Mouse (Mus musculus) spleen, embryonic (tissue): ENCODE data around the gene Arhgap31.
"Not testable (repeated sequence)": the region's sequence is repeated elsewhere in the genome, so short reads cannot be mapped to it uniquely, and the experiment has no call there.

Experiments
- CTCF ChIA-PET: fragments of 350-600 bp; sonication (Branson Sonifier 250); formaldehyde crosslinking; loops from one replicate; lab custom pipeline; 2022; lab: Charles Lee

The Arhgap31 gene

DNA sequence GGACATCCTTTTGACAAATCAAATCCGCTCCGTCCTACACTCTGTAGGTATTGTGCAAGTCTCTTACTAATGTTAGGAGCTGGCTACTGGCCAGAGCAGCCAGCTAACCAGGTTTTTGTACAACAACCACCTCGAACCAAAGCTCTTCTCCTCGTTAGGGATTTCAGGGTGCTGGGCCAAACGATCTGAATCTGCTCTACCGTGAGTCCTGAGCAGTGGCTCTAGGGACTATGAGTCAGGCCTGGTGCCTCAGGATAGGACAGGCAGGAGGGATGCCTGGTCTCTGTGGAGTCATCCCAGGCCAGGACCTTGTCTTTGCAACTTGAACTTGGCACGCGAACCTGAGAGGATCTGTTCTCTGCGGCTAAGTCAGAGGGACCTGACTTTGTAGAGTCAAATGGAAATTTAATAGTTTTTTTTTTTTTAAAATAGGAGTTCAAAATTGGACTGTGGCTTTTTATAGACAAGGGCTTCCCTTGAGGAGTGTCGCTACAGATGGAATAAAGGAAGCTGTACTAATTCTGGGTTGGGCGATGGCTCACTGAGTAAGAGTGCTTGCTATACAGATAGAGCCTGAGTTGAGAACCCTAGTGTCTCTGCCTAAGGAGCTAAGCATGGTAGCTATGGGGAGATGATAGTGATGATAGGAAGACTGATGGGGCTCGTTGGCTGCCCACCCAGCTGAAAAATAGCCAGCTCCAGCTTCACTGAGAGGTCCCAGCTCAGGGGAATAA lies 24.4 kb downstream of the Arhgap31 start:
- CTCF ChIA-PET: no interaction called here

DNA sequence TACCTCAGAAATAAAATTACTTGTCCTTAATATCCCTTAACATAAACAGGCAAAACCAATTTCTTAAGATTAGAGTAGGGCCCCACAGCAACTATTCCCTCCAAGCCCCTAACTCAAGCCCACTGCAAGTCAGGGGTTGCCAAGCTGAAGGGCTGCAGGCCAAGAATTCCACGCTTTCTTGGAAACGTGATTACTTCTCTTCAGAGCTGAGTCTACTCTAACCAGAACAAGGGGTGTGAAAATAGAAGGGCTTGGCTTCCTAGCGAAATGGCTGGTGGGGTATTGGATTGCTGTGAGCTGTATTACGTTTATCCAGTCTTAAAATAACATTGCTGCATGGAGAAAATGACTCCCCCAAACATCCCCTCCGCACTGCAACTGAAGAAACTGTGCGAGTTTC lies 25.4 kb downstream of the Arhgap31 start:
- CTCF ChIA-PET: interaction anchor here (0.6 kb wide), 1 partner anchor 583 kb away, joined by 3 read pairs; no protein-coding TSS in a partner anchor

DNA sequence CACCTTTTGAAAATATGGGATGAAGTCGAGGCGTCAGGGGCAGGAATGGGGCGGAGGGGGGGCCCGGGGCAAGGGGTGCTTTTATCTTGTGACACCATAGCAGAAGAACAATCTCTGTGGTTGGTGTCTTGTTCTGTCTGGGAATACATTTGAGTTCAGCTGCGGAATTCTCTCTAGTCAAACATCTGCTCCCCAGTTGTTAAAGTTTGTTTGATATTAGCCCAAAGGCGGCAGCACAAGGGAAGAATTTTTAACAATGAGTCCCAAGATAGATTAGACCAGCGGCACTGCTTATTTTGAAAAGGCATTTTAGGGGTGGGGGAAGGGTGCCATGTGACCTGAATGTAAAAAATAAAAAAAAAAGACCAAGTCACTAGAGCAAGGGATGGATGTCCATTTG lies 30.0 kb downstream of the Arhgap31 start:
- CTCF ChIA-PET: no interaction called here

GRCm38 (mm10) chr16:38681313-38681712 lies 31.8 kb downstream of the Arhgap31 start:
- CTCF ChIA-PET: no interaction called here

DNA sequence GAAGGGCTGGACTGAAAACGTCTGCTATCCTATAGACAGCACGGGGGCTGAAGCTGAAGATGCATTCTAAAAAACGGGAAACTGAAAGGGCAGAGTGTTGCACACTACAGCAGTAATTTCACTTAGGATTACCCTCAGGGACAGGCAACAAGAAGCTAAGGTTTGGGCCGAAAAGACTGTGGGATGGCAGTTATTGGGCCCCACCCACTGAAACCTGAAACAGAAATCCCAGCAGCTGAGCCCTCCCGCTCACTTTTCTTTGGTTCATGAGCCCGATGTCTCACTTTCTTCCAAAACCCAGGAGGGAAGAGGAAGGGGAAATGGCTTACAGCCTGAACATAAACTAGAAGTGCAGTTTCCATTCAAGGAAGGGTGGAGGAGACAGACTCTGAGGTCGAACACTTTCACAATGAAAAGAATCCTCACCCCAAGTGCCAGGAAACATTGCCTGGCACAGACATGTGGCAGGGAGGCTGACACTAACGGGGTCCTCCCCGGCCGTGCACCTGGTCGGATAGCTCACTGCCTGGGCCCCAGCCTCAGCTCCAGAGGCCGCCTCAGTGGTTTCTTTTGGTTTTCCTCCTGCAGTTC lies 33.5 kb downstream of the Arhgap31 start:
- CTCF ChIA-PET: no interaction called here

GRCm38 (mm10) chr16:38678853-38679252 lies 34.2 kb downstream of the Arhgap31 start:
- CTCF ChIA-PET: no interaction called here

GRCm38 (mm10) chr16:38677941-38678340 lies 35.1 kb downstream of the Arhgap31 start:
- CTCF ChIA-PET: not testable (repeated sequence)

- CTCF ChIA-PET: interaction anchor here (0.9 kb wide), 1 partner anchor 45 kb away, joined by 4 read pairs; no protein-coding TSS in a partner anchor
Observed at GRCm38 (mm10) chr16:38677171-38677570, 35.9 kb downstream of the Arhgap31 start.

DNA sequence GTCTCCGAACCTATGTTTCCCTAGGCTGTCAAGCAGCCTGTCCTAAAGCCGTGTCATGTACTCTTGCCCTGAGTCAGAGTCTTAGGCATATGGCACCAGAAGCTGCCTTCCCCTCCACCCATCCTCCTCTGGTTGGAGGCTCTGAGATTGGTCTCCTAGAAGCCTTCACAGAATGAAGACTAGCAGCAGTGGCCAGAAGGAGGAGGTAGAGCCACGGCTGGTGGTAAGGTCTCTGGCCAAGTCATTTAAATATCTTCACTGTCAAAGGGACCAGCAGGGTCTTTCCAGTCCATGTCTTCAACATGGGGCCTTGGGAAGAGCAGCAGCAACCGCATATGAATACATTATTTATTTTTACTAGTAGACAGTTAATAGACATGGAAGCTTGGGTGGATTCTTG lies 36.4 kb downstream of the Arhgap31 start:
- CTCF ChIA-PET: interaction anchor here (0.9 kb wide), 1 partner anchor 45 kb away, joined by 4 read pairs; no protein-coding TSS in a partner anchor

DNA sequence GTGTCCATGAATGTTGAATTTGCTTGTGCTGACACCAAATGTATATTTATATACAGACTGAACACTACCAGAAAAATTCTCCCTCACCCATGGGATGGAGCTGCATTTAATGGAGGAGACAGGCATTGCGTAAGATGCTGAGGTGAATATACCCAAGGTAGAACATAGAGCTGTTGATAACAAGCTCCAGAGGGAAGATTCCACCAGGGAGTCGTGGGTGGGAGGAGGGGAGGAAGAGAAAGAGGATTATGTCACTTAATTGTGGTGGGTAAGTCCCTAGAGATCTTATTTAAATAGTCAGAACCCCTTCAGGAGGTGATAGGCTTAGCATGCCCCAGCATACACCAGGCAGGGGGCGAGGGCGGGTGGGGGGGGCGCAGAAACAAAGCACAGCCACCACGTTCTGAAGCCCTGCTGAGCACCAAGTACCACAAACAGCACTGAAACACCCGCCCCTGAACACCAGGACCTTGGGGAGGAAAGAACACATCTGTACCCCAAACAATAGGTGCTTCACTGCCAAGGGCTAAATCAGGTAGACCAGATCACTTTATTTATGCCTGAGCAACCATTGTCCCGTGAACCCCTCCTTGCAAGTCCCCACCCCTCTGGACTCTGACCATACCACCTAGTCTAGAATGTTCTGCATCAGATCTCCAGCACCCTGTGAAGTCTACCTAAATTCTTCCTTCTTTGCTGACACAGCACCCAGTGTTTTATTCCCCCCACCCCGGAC lies 37.3 kb downstream of the Arhgap31 start:
- CTCF ChIA-PET: no interaction called here

DNA sequence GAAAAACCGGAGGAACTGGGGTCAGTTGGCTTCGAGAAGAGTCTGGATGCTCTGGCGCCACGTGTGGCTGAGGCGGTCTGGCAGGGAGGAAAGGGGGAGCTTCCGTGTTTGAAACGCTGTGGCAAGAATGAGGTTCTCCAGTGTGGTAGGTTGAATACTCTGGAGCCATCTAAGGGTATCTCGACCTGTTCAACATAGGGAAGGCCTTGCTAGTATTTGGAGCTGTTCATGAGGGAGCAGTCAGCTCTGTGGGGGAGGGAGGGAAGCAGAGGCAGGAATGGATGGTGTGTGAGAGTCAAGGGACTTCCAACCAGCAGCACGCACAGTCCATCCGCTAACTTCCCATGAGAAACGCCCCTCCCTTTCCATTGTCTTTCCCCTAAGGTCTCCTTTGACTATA lies 38.2 kb downstream of the Arhgap31 start:
- CTCF ChIA-PET: no interaction called here

DNA sequence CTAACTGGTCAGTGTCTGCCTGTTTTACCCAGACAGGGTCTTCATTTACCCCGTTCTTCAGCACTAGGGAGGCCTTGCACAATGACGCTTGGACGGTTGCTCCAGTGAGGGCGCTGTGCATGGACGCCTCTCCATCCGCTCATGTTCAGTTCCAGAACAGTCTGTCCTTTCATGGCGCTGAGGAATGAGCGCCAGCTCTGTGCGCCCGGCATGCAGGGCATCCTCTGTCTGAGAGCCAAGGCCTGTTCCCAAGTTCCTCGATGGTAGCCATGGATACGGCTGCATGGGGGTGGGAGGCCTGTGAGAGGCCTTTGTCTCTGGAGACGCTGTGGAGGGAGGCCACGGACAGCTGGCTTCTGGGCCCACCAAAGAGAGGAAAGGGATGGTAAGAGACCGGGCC lies 39.6 kb downstream of the Arhgap31 start:
- CTCF ChIA-PET: no interaction called here

DNA sequence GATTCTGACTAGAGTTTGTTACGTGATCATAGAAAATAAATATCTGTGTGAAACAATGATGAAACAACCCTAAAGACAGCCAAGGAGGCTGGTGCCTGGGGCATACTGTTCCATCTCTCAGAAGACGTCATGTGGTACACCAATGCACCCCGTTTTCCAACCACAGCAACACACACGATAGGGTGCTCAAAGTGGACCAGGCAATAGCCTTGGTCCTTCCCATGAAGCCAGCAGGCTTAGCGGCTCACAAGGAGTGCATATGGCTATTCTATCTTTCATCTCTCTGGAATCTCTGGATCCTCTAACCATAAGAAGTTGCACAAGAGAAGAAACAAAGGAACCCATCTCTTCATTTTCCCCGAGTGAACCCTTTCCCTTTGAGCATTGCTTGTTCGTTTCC lies 40.1 kb downstream of the Arhgap31 start:
- CTCF ChIA-PET: no interaction called here

GRCm38 (mm10) chr16:38672370-38672769 lies 40.7 kb downstream of the Arhgap31 start:
- CTCF ChIA-PET: no interaction called here

- CTCF ChIA-PET: interaction anchor here (0.6 kb wide), 1 partner anchor 51 kb away, joined by 17 read pairs; no protein-coding TSS in a partner anchor
Observed at GRCm38 (mm10) chr16:38670621-38671390, 42.3 kb downstream of the Arhgap31 start.

- CTCF ChIA-PET: no interaction called here
Observed at GRCm38 (mm10) chr16:38668871-38669675, 44.0 kb downstream of the Arhgap31 start.

DNA sequence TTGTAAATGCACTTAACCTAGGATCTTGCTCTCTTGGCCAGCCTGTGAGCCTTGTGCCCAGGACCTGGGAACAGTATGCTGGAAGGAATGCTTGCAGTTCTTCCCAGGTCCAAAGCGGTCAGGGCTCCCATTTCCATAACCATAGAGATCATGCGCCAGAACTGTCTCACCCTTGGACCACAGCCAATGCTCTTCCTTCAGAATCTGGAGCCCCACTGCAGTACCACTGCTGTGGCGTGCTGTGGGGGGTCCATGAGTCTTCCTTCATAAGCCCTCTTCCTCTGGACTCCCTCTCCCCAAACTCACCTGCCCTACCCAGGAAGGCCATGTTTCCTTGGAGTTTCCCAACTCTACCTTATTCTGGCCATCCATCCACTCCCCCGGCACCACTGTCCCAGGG lies 46.6 kb downstream of the Arhgap31 start:
- CTCF ChIA-PET: no interaction called here

GRCm38 (mm10) chr16:38666016-38666415 lies 47.1 kb downstream of the Arhgap31 start:
- CTCF ChIA-PET: no interaction called here

DNA sequence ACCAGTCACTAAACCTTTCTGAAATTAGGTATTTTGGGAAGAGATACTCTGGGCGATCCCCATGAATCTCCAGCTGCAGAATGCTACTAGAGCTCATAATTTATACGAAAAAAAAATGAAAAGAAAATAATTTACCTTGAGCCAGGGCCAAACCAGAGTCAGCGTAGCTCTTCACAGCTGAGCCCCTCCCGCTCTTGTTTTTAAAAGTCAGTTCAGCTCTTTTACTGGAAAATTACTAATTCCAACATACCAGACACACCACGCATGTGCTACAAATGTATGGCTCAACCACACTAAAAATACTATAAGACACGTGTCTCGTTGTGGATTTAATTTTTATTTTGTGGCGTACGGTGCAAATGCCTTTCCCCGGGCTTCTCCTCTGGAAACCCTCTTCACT lies 50.5 kb downstream of the Arhgap31 start:
- CTCF ChIA-PET: no interaction called here

- CTCF ChIA-PET: no interaction called here
Observed at GRCm38 (mm10) chr16:38654308-38654707, 58.8 kb downstream of the Arhgap31 start.

DNA sequence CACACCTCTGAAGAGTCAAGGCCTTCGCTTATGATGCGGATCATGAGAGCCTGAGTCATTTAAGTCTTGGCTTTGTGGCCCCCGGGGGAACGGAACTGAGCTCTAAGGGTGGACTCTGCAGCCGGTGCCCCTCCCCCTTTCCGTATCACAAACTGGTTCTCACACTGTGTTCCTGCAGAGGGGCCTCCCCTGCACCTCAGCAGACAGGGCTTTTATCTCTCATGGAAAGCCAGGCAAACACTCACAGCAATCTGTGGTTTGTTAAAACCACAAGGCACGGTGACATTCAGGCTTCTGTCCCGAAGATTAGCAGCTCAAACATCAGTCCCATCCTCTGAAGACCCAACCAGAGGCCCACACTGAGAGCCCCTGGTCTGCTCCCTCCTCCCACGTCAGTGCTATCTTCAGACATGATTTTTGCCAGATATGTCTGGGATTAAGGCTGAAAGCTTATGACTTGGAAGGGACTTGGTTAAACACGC lies 59.6 kb downstream of the Arhgap31 start:
- CTCF ChIA-PET: no interaction called here
